Mouse (Mus musculus) embryonic facial prominence, embryonic 13.5 days (tissue): ENCODE measurements around the gene Tmed5. TPM values are rescaled to one million over a fixed set of nuclear protein-coding genes. Genes with fewer than 3 reads are reported as not detected.
"Not testable (repeated sequence)": the region's sequence is repeated elsewhere in the genome, so short reads cannot be mapped to it uniquely, and the experiment has no call there.

Experiments used
- ATAC-seq: fragments of 200-750 bp; cut with Nextera tagmentation; 2 replicates; pipeline ENCODE4 v1.8.0; 2017; ENCODE audit warnings: low read depth; ENCODE audit not compliant: insufficient number of reproducible peaks, insufficient read depth, low FRiP score, low TSS enrichment
- H3K27ac ChIP-seq: fragments of 300-500 bp; sonication (generic); 2 replicates; pipeline ENCODE4 v1.5.1; 2015; ENCODE audit warnings: moderate library complexity, mild to moderate bottlenecking, inconsistent platforms
- H3K27me3 ChIP-seq: fragments of 300-500 bp; sonication (generic); 2 replicates; pipeline ENCODE4 v1.6.1; 2015; ENCODE audit warnings: mild to moderate bottlenecking, inconsistent platforms
- H3K36me3 ChIP-seq: fragments of 300-500 bp; sonication (generic); 2 replicates; pipeline ENCODE4 v1.6.1; 2015; ENCODE audit warnings: mild to moderate bottlenecking, inconsistent platforms
- H3K4me1 ChIP-seq: fragments of 300-500 bp; sonication (generic); 2 replicates; pipeline ENCODE4 v1.6.1; 2015; ENCODE audit warnings: inconsistent platforms
- H3K4me2 ChIP-seq: fragments of 300-500 bp; sonication (generic); 2 replicates; pipeline ENCODE4 v1.6.1; 2015; ENCODE audit warnings: moderate library complexity, mild to moderate bottlenecking, inconsistent platforms
- H3K4me3 ChIP-seq: fragments of 300-500 bp; sonication (generic); 2 replicates; pipeline ENCODE4 v1.5.1; 2015; ENCODE audit warnings: mild to moderate bottlenecking, inconsistent platforms
- H3K9ac ChIP-seq: fragments of 300-500 bp; sonication (generic); 2 replicates; pipeline ENCODE4 v1.6.1; 2015; ENCODE audit warnings: mild to moderate bottlenecking, inconsistent platforms
- H3K9me3 ChIP-seq: fragments of 300-500 bp; sonication (generic); 2 replicates; pipeline ENCODE4 v1.6.1; 2016; ENCODE audit warnings: inconsistent platforms
- WGBS: fragments of 180-500 bp; shearing (Covaris S2); methylation state at CpG from one replicate; pipeline ENCODE4 v1.1.7; 2015; ENCODE audit warnings: mixed read lengths; 5-methylcytosine and 5-hydroxymethylcytosine counted together
- polyA plus RNA-seq: library from polyadenylated mRNA; unstranded; fragments of >200 nt; fragmentation: Nextera tagmentation; extraction: Ambion mirVana; gene quantifications from 2 replicates; pipeline ENCODE4 v1.2.1, GENCODE M21; 2015

Gene Tmed5
- polyA plus RNA-seq, 1 experiment from 2014 or later, result 28.1 TPM

DNA sequence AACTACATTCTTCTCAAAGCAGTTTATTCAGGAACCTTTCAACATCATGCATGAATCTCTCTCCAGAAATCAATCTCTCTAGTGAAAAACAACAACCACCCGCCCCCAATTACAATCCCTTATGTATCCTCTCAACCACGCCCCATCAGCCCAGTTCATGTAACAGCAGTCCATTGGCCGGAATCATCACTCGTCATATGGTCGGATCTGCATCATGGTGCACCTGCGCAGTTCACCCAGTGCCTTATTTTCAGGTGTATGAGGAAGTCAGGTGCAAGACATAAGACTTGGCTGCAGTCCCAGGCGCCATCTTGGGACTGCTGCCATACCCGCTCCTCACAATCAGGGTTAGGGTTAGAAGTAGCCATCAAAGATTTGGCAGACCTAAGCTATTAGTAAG is 39.7 kb downstream of the Tmed5 start:
- not testable (repeated sequence) for H3K9ac ChIP-seq, ATAC-seq, H3K4me3 ChIP-seq, H3K27ac ChIP-seq, H3K9me3 ChIP-seq, H3K27me3 ChIP-seq, H3K4me1 ChIP-seq, H3K4me2 ChIP-seq
- 93% methylated on average over 8 of the region's 8 CpGs for WGBS
- H3K36me3 ChIP-seq, result peaks cover 69% of the 10 kb centered on the region

DNA sequence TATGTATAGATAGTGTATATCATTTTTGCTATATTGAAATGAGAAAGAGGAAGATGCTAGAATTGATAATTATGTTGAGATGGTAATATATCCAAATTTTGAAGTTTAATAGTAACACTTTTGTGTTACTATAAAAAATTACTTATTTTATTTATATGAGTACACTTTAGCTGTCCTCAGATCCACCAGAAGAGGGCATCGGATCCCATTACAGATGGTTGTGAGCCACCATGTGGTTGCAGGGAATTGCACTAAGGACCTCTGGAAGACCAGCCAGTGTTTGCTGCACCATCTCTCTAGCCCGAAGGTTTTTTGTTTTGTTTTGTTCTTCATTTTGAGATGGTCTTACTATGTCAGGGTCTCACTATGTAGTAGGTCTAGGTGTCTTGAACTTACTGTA is 47.0 kb downstream of the Tmed5 start:
- Histone ChIP-seq H3K9me3 (no peaks in the 10 kb centered on the region), H3K27ac (no peak overlapping the region), H3K4me3 (no peak overlapping the region), H3K4me2 (no peak overlapping the region), H3K36me3 (peaks cover 65% of the 10 kb centered on the region), H3K9ac (no peak overlapping the region), H3K4me1 (no peaks in the 10 kb centered on the region), H3K27me3 (no peaks in the 10 kb centered on the region)
- ATAC-seq, result no peak
- 97% methylated on average over 2 of the region's 2 CpGs for whole genome bisulfite sequencing

DNA sequence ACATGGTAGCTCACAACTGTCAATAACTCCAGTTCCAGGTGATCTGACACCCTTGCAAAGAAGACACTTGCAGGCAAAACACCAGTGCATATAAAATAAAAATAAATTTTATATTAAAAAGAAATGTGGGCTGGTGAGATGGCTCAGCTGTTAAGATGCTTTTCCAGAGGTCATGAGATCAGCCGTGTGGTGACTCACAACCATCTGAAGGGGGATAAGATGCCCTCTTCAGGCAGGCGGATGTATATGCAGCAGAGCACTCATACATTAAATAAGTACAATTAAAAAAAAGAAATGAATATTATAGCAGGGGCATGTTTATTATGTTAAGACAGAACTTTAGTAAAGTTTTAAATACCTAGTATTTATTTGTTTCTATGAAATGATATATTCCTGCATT is 50.0 kb downstream of the Tmed5 start:
- no peaks in the 10 kb centered on the region for H3K4me1 ChIP-seq
- no peak overlapping the region for H3K4me3 ChIP-seq
- H3K4me2 ChIP-seq, result no peak overlapping the region
- H3K36me3 ChIP-seq, result peaks cover 58% of the 10 kb centered on the region
- 36% methylated on average over 2 of the region's 2 CpGs for WGBS
- ATAC-seq, result no peak
- no peak overlapping the region for H3K27ac ChIP-seq
- H3K9me3 ChIP-seq, result no peaks in the 10 kb centered on the region
- H3K9ac ChIP-seq, result no peak overlapping the region
- H3K27me3 ChIP-seq, result no peaks in the 10 kb centered on the region

DNA sequence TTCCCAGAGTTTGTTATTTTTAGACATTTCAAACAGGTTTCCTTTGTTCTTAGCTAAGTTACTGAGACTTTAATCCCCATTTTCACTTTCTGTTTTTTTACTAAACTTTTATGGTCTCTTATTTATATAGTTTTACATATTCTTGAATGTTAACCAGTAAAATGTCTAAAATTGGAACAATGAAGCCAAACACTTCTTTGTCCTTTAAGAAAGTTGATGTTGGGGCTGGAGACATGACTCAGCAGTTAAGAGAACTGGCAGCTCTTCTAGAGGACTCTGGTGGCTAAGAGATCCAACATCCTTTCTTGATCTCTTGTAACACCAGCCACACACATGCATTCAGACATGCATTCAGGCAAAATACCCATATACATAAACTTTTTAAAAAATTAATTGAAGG is 52.8 kb downstream of the Tmed5 start:
- H3K9ac ChIP-seq, result no peak overlapping the region
- ATAC-seq, result no peak
- no peaks in the 10 kb centered on the region for H3K27me3 ChIP-seq
- H3K27ac ChIP-seq, result no peak overlapping the region
- no peaks in the 10 kb centered on the region for H3K9me3 ChIP-seq
- H3K4me1 ChIP-seq, result no peaks in the 10 kb centered on the region
- peaks cover 64% of the 10 kb centered on the region for H3K36me3 ChIP-seq
- H3K4me3 ChIP-seq, result no peak overlapping the region
- no peak overlapping the region for H3K4me2 ChIP-seq

DNA sequence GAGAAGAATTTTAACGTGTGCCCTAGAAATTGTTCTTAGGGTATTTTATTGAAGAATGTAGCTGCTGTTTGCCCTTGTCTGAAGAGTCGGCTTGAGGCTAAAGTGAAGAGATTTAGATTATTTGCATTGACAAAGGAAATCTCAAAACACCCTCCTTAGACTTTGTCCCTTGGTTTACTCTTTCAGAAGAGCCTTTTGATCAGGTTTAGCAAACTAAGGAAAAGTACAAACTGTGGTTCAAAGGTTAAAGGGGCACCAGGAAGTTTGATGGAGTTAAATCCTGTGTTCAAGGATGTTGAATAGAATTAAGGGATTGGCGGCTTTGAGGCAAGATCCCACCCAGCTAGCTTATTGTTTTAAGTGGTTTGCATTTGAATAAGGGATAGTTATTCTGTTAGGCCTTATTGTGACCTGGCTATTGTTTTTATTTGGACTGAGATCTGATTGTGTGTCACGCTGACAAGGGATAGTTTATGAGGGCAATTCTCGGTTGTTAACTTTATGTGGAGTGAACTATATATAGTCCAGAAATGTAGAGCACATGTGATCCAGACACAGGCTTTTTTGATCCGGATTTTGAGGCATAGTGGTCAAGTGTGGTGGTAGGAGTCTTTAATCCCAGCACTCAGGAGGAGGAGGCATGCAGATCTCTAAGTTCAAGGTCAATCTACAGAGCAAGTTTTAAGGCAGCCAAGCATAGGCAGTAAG is 55.4 kb downstream of the Tmed5 start:
- H3K9ac ChIP-seq, result no peak overlapping the region
- 70% methylated on average over 6 of the region's 6 CpGs for WGBS
- no peaks in the 10 kb centered on the region for H3K4me1 ChIP-seq
- no peak overlapping the region for H3K27ac ChIP-seq
- no peak for ATAC-seq
- no peak overlapping the region for H3K4me3 ChIP-seq
- H3K27me3 ChIP-seq, result no peaks in the 10 kb centered on the region
- H3K9me3 ChIP-seq, result no peaks in the 10 kb centered on the region
- no peak overlapping the region for H3K4me2 ChIP-seq
- H3K36me3 ChIP-seq, result peaks cover 67% of the 10 kb centered on the region

DNA sequence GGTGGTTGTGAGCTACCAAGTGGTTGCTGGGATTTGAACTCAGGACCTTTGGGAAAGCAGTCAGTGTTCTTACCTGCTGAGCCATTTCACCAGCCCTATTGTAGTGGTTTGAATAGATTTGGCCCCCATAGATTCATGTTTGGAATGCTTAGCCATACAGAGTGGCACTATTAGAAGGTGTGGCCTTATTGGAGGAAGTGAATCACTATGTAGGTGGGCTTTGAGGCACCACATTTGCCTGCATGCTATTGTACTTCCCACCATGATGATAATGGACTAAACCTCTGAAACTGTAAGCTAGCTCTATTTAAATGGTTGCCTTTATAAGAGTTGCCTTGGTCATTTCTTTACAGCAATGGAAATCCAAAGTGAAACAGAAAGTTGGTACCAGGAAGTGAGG is 56.2 kb downstream of the Tmed5 start:
- H3K4me2 ChIP-seq, result no peak overlapping the region

DNA sequence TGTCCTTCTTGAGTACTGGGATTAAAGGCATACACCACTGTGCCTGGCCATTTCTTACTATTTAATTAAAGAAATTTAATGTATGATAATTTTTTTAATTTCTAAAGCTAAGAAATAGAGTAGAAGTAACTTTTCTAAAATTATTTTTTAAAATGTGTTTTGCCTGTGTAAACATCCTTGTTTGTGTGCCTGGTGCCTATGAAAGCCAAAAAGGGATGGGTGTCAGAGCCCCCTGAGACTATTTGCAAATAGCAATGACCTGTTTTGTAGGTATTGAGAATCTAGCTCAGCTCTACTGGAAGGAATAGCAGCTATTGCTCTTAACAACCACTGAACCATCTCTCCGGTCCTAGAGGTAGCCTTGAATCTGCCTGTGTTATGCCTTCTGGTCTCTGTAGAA is 60.1 kb downstream of the Tmed5 start:
- H3K4me2 ChIP-seq, result no peak overlapping the region
- H3K36me3 ChIP-seq, result peaks cover 83% of the 10 kb centered on the region
- H3K27me3 ChIP-seq, result no peaks in the 10 kb centered on the region
- H3K9ac ChIP-seq, result no peak overlapping the region
- H3K4me3 ChIP-seq, result no peak overlapping the region
- no peak for ATAC-seq
- peaks cover 5% of the 10 kb centered on the region for H3K4me1 ChIP-seq
- WGBS, result 98% methylated on average over 1 of the region's 1 CpGs
- H3K27ac ChIP-seq, result no peak overlapping the region
- H3K9me3 ChIP-seq, result no peaks in the 10 kb centered on the region

More for the DNA sequence above, 56.2 kb downstream of the Tmed5 start:
- Histone ChIP-seq H3K9ac (no peak overlapping the region), H3K36me3 (peaks cover 71% of the 10 kb centered on the region), H3K27me3 (no peaks in the 10 kb centered on the region), H3K4me1 (no peaks in the 10 kb centered on the region), H3K27ac (no peak overlapping the region), H3K4me3 (no peak overlapping the region), H3K9me3 (no peaks in the 10 kb centered on the region)
- ATAC-seq, result no peak

DNA sequence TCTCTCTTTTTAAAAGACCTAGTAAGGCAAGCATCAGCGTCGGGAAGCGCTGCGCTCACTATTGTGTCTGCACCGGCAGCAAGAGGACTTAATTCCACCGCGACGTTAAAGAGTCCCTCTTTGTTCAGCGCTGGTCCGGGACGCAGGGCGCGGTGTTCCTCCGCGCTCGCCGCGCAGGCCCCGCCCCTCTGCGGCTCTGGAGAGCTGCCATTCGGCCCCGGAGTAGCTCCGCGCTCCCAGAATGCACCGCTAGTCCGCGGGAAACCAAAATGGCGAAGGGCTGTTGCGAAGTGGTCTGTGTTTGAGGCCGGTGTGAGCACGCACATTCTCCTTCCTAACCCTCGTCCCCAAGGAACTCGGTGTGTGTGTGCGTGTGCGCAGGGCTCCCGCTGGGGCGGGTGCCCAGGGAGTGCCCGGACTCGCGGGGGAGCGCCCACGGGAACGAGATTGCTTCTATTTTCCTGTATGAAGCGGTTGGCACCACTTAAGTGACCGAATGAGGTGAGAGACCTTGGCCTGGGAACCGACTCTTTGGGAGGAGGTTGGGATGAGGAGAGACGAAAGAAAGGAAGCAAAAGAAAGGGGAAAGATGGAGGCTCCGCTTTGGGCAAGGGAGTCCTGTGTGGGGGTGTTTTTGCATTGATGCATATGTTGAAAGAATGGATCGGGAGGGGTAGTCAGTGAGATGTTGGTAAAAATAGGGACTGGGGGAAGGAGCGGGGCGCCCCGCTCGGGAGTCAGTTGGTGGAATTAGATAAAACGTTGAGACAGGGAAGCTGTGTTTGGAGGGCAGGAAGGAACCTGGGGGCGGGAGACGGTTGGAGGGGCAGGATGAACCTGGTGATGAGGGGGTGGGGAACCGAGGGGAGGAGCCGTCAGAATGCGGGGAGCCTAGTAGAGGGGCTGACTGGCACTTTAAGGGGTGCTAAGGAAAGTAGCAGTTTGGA is 66.7 kb downstream of the Tmed5 start, which contains the start of gene Mtf2:
Gene Mtf2, plus strand, starts transcription at position 210 of the 947 bp plus-strand sequence.
- peak within 1 kb of the TSS; percentile 95 for H3K9ac ChIP-seq

DNA sequence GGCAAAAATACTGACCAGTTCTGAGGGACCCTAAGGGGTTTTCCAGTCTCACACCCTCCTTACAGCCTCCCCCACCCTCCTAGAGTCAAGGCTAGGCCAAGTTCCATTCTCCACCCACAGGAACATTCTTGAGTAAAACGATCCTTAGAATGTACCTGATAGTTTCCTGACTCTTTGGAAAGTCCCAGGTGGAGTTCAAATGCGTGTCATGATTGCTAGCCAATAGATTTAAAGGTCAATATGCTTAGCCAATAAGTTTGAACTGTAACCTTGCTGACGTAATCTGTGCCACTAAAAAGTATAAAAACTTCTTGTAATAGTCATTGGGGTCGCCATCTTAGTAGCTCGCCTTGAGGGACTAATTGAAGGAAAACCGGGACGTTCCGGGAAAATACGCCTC is 72.0 kb downstream of the Tmed5 start:
- no peak overlapping the region for H3K9ac ChIP-seq
- no peaks in the 10 kb centered on the region for H3K4me1 ChIP-seq
- no peaks in the 10 kb centered on the region for H3K9me3 ChIP-seq
- no peaks in the 10 kb centered on the region for H3K36me3 ChIP-seq
- H3K27me3 ChIP-seq, result no peaks in the 10 kb centered on the region
- no peak for ATAC-seq
- no peak overlapping the region for H3K4me3 ChIP-seq
- 93% methylated on average over 9 of the region's 9 CpGs for WGBS
- no peak overlapping the region for H3K4me2 ChIP-seq
- no peak overlapping the region for H3K27ac ChIP-seq

More for the DNA sequence above, 66.7 kb downstream of the Tmed5 start, which contains the start of gene Mtf2:
- H3K36me3 ChIP-seq, result peaks cover 23% of the 10 kb centered on the region
- peak within 1 kb of the TSS; percentile 69 for H3K4me2 ChIP-seq
- H3K4me1 ChIP-seq, result peaks cover 9% of the 10 kb centered on the region
- no peaks in the 10 kb centered on the region for H3K9me3 ChIP-seq
- peak within 1 kb of the TSS; percentile 92 for H3K27ac ChIP-seq
- H3K4me3 ChIP-seq, result peak within 1 kb of the TSS; percentile 79
- ATAC-seq, result peak; percentile 88
- H3K27me3 ChIP-seq, result no peaks in the 10 kb centered on the region
- WGBS, result under 1% methylated on average over 59 of the region's 59 CpGs

Other genes starting within 250 kb of the Tmed5 start
- 76.6 and 81.0 TPM in 2 replicates for gene Rpl5, start 232.1 kb downstream of the Tmed5 start, polyA plus RNA-seq
- 25.5 and 26.1 TPM in 2 replicates for gene Fam69a, start 145.5 kb downstream of the Tmed5 start, polyA plus RNA-seq
- gene Mtf2, start 66.9 kb downstream of the Tmed5 start, polyA plus RNA-seq, result 119 and 128 TPM in 2 replicates
- gene Ccdc18, start 255 bp upstream of the Tmed5 start, polyA plus RNA-seq, result 10.8 and 11.1 TPM in 2 replicates
- 45.4 and 47.0 TPM in 2 replicates for gene Dr1, start 136.3 kb upstream of the Tmed5 start, polyA plus RNA-seq
- gene Pigg, start 180.0 kb upstream of the Tmed5 start, polyA plus RNA-seq, result 5.0 and 5.4 TPM in 2 replicates
- gene Gm42517, start 235.3 kb upstream of the Tmed5 start, polyA plus RNA-seq, result 0.11 TPM in 1 of 2 replicates, not detected in the other